Mouse (Mus musculus): Measurements from ENCODE around the gene Tmem95. TPM values are rescaled to one million over a fixed set of nuclear protein-coding genes. Genes with fewer than 3 reads are reported as not detected.
A peak's percentile ranks its signal among the peaks of the same experiment; 100 is the strongest.

Tmem95 gene
- total RNA-seq (2021) (not detected), polyA plus RNA-seq (2012; rRNA removed) (not detected in 2 replicates)
- long read RNA-seq = 0 reads

DNA sequence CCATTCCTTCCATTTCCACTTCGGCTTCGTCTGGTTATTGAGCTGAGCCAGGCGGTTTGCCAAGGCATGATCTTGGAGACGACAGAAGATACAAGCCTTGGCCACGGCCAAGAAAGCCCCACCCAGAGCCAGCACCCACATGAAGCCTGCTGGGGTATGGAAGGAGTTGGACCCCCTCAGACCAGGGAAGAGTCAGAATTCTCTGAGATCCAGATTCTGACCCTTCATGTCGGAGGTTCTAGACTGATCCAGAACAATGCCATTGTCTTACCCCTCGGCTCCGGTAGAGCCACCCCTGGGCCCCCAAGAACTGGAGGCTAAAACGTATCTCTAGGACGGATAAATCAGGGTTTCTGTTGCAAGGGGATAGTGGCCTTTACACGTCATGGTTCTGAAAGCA, at the start of gene Tmem95:
Gene Tmem95 (minus strand): TSS at position 141 of the 400 bp plus-strand sequence.
- Histone ChIP-seq H3K36me3 (ENCODE audit: control insufficient read depth, insufficient read depth, low read length) (no peaks in the 10 kb centered on the region), H3K4me1 (ENCODE audit: control insufficient read depth, insufficient read depth, low read length) (peaks cover 5% of the 10 kb centered on the region), H3K4me3 (peak within 1 kb of the TSS; percentile 13; the same call in 1 of the 2 replicates), H3K9ac (ENCODE audit: low read depth, low read length) (no peak within 1 kb of the TSS), H3K79me2 (replicated peaks; ENCODE audit: control insufficient read depth, insufficient read depth, low read length) (no peaks in the 10 kb centered on the region), H3K27ac (peak within 1 kb of the TSS; percentile 24; the same call in 1 of the 2 replicates), H3K27me3 (ENCODE audit: control insufficient read depth, insufficient read depth, low read length) (no peaks in the 10 kb centered on the region)
- WGBS = 74% methylated on average over 11 of the region's 11 CpGs
- intact Hi-C loops (cut with DNase I) = loop anchor here (2.0 kb wide), 5 partner anchors 41 to 195 kb away; partner anchors contain the start of genes Nlgn2, Polr2a and Senp3
- TF ChIP-seq EP300 (IDR thresholded peaks at IDR 0.05; ENCODE audit: insufficient read depth, low read depth, low read length) = no peak
- DNase-seq = no peak

DNA sequence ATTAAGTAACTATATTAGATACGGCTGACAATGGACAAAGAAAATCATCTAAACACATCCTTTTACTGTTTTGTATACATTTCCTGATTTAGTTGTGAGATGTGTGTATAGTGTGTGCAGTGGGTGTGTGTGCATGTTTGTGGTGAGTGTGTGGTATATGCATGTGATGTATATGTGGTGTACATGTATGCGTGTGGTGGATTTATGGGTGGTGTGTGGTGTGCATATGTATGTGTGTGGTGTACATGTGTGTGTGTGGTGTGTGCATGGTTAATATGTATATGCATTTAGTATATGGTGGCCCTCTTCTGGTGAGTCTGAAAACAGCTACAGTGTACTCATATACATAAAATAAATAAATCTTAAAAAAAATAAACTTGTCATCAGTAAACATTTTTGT, 49.7 kb upstream of the Tmem95 start:
- Histone ChIP-seq H3K4me1 (ENCODE audit: control insufficient read depth, insufficient read depth, low read length) (no peaks in the 10 kb centered on the region; the same call in 1 of the 2 replicates), H3K4me3 (no peak overlapping the region), H3K27ac (no peak overlapping the region), H3K36me3 (ENCODE audit: control insufficient read depth, insufficient read depth, low read length) (no peaks in the 10 kb centered on the region), H3K9ac (ENCODE audit: low read depth, low read length) (no peak overlapping the region), H3K79me2 (replicated peaks; ENCODE audit: control insufficient read depth, insufficient read depth, low read length) (no peaks in the 10 kb centered on the region), H3K27me3 (ENCODE audit: control insufficient read depth, insufficient read depth, low read length) (no peaks in the 10 kb centered on the region)
- DNase-seq = no peak
- no peak for TF ChIP-seq EP300 (IDR thresholded peaks at IDR 0.05; ENCODE audit: insufficient read depth, low read depth, low read length)
- TF ChIP-seq POLR2A (IDR thresholded peaks at IDR 0.05; ENCODE audit: insufficient read depth, low read depth, low read length) = no peak
- TF ChIP-seq CTCF (IDR thresholded peaks at IDR 0.05) = no peak
- 95% methylated on average over 2 of the region's 2 CpGs for WGBS
- intact Hi-C loops (cut with DNase I) = no loop called here

DNA sequence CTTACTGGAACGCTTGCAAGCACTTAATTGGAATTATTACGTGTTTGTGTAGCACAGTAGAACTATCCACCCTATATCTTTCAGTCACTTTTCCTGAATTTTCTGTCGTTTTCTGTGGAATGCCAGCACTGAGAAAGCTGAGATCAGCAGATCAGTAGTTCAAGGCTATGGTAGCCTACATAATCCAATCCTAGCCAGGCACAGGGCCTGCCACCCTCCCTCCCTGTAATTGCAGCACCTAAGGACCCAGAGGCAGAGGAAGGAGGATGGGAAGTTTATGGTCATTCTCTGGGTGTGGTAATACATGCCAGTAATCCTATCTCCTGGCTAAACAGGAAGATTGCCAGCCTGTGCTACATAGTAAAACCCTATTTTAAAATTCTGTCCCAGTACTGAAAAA, 45.0 kb upstream of the Tmem95 start:
- H3K9ac ChIP-seq (ENCODE audit: low read depth, low read length) = no peak overlapping the region

DNA sequence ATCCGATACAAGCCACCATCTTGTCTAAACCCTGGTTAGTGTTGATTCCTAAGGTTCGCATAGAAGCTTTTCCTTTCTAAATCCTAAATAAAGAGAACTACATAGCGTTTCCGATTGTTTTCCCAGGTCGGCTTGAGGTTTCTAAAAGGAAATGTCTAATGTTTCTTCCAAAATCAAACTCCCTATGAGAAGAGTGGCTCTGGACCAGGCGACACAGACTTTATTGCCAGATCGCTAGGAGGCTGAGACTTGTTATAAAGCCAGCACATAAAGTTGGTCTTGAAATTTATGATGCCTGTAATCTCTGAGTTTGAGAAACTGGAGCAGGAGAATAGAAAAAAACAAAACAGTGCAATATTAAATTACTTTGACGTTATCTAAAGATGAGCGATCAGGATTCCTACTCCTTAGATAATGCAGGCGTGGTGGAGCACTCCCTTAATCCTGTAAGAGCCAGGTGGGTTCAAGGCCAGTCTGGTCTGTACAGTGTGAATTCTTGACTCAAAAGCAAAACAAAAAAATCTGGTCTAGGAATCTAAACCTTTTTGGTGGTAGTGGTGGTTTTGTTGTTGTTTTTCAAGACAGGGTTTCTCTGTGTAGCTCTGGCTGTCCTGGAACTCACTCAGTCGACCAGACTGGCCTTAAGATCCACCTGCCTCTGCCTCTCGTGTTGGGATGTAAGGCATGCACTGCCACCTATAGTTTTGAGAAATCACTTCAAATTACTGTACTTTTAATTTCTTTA, 44.4 kb upstream of the Tmem95 start:
- peak overlapping the region; percentile 70 for H3K4me3 ChIP-seq
- H3K79me2 ChIP-seq (replicated peaks; ENCODE audit: control insufficient read depth, insufficient read depth, low read length) = no peaks in the 10 kb centered on the region
- peaks cover 12% of the 10 kb centered on the region; the same call in 1 of the 2 replicates for H3K36me3 ChIP-seq (ENCODE audit: control insufficient read depth, insufficient read depth, low read length)
- H3K9ac ChIP-seq (ENCODE audit: low read depth, low read length) = peak overlapping the region; percentile 79
- H3K27me3 ChIP-seq (ENCODE audit: control insufficient read depth, insufficient read depth, low read length) = no peaks in the 10 kb centered on the region
- WGBS = 4% methylated on average over 12 of the region's 12 CpGs
- peak overlapping the region; percentile 97 for H3K27ac ChIP-seq
- TF ChIP-seq CTCF (IDR thresholded peaks at IDR 0.05) = no peak
- TF ChIP-seq POLR2A (IDR thresholded peaks at IDR 0.05; ENCODE audit: insufficient read depth, low read depth, low read length) = no peak
- TF ChIP-seq EP300 (IDR thresholded peaks at IDR 0.05; ENCODE audit: insufficient read depth, low read depth, low read length) = no peak
- intact Hi-C loops (cut with DNase I) = loop anchor here (5.0 kb wide), 1 partner anchor 70 kb away; the partner anchor contains the start of gene Gabarap
- H3K4me1 ChIP-seq (ENCODE audit: control insufficient read depth, insufficient read depth, low read length) = peaks cover 6% of the 10 kb centered on the region
- peak in 1 of 2 experiments; percentile 19 for DNase-seq

More for the DNA sequence above, 45.0 kb upstream of the Tmem95 start:
- intact Hi-C loops (cut with DNase I) = loop anchor here (5.0 kb wide), 1 partner anchor 70 kb away; the partner anchor contains the start of gene Gabarap
- H3K36me3 ChIP-seq (ENCODE audit: control insufficient read depth, insufficient read depth, low read length) = peaks cover 12% of the 10 kb centered on the region; the same call in 1 of the 2 replicates
- no peak for DNase-seq
- peak overlapping the region; percentile 97 for H3K27ac ChIP-seq
- H3K79me2 ChIP-seq (replicated peaks; ENCODE audit: control insufficient read depth, insufficient read depth, low read length) = no peaks in the 10 kb centered on the region
- H3K27me3 ChIP-seq (ENCODE audit: control insufficient read depth, insufficient read depth, low read length) = no peaks in the 10 kb centered on the region
- TF ChIP-seq CTCF (IDR thresholded peaks at IDR 0.05) (no peak), EP300 (IDR thresholded peaks at IDR 0.05; ENCODE audit: insufficient read depth, low read depth, low read length) (no peak), POLR2A (IDR thresholded peaks at IDR 0.05; ENCODE audit: insufficient read depth, low read depth, low read length) (no peak)
- H3K4me3 ChIP-seq = no peak overlapping the region
- 74% methylated on average over 3 of the region's 3 CpGs for WGBS
- H3K4me1 ChIP-seq (ENCODE audit: control insufficient read depth, insufficient read depth, low read length) = peaks cover 6% of the 10 kb centered on the region

DNA sequence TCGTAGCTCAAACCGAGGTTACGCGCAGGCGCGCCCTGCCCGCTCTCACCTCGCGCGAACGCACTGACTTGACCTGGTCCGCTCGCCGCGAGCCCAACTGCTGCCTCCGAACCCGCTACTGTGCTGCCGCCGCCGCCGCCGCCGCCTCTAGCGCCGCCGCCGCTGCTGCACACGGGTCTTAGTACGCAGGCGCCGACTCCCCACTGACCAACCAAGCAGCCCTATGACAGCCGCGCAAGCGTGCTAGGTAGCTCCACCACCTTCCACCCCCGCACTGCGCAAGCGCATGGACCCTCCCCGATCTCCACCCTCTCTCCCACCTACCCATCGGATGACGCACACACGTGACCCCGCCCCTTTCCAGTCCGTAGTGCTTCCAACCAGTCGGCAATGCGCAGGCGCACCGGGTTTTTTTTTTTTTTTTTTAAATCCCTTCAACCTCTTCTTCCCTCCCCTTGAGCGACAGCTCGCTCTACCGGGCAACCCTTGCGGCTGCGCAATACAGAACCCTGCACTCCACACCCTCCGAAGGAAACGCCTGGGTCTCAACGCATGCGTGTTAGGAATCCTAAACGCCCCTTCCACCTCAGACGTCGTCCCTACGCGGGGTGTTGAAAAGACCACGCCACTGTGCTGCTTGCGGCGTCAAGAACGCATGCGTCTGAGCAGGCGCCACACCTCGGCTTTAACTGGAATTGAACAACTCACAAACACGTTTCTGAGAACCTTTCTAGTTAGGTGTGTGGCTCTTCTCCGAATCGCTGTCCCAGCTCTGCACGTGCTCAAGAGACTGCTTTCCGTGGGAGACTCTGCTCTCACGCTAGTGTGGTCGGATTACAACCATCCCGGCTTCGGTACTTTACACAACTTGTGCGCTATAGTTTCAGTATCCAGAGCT, 43.5 kb upstream of the Tmem95 start, which contains the start of gene Eif5a:
Gene Eif5a (minus strand): TSS at position 845 of the 898 bp plus-strand sequence.
- Histone ChIP-seq H3K4me1 (ENCODE audit: control insufficient read depth, insufficient read depth, low read length) (peaks cover 6% of the 10 kb centered on the region), H3K27me3 (ENCODE audit: control insufficient read depth, insufficient read depth, low read length) (no peaks in the 10 kb centered on the region), H3K4me3 (peak within 1 kb of the TSS; percentile 71), H3K27ac (peak within 1 kb of the TSS; percentile 97), H3K36me3 (ENCODE audit: control insufficient read depth, insufficient read depth, low read length) (peaks cover 12% of the 10 kb centered on the region; the same call in 1 of the 2 replicates), H3K79me2 (replicated peaks; ENCODE audit: control insufficient read depth, insufficient read depth, low read length) (no peaks in the 10 kb centered on the region), H3K9ac (ENCODE audit: low read depth, low read length) (peak within 1 kb of the TSS; percentile 98)
- under 1% methylated on average over 78 of the region's 78 CpGs for WGBS
- intact Hi-C loops (cut with DNase I) = loop anchor here (2.0 to 5.0 kb wide), 3 partner anchors 41 to 163 kb away; partner anchors contain the start of genes Gabarap, Kctd11 and Polr2a
- TF ChIP-seq POLR2A (IDR thresholded peaks at IDR 0.05; ENCODE audit: insufficient read depth, low read depth, low read length) (peak; percentile 99), CTCF (IDR thresholded peaks at IDR 0.05) (peak; percentile 81), EP300 (IDR thresholded peaks at IDR 0.05; ENCODE audit: insufficient read depth, low read depth, low read length) (peak; percentile 94)
- DNase-seq = peak; percentile 100
